Mouse (Mus musculus): Measurements from ENCODE around the gene Zic4. TPM values are rescaled to one million over a fixed set of nuclear protein-coding genes. Genes with fewer than 3 reads are reported as not detected.

Zic4 gene
- polyA plus RNA-seq (2016; fragmentation: Nextera tagmentation; extraction: Ambion mirVana), result 0.73 and 0.74 TPM in 2 replicates

DNA sequence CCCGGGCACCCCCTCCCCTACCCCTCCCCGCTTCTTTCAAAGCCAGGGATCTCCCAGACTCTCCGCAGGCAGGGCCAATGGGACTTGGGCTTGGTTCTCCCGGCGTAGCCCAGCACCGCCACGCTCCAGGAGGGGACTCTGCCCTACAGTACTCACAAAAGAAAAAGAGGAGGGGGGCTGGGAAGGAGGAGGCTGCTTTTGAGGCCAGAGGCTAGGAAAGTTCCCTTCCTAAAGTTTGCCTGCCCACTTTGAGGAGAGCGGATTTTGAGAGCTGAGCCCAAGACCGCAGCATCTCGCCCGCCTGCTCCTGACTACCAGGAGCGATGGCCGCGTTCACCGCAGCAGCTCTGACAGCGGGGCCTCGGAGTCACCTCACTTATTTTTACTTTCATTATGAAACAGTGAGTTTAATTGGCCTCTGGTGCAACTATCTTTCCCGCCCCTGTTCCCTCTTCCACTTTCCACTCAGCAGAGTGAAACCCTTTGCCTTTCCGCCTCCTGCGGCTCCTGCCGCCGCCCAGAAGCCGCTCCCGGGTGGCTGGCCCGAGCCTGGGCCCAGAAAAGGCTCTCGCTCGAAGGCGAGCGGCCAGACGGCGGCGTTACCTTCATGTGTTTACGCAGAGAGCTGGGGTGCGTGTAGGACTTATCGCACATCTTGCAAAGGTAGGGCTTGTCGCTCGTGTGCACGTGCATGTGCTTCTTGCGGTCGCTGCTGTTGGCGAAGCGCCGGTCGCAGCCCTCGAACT lies at the start of gene Zic4:
Gene Zic4 (plus strand): TSS at position 558 of the 746 bp plus-strand sequence.
- H3K9ac ChIP-seq (replicated peaks), result no peak within 1 kb of the TSS
- peak within 1 kb of the TSS; percentile 32 for H3K4me3 ChIP-seq (replicated peaks)
- H3K4me2 ChIP-seq, result peak within 1 kb of the TSS; percentile 46
- no peaks in the 10 kb centered on the region for H3K9me3 ChIP-seq
- 0 out of 2 replicates have a peak, but pooled peaks have one; percentile 69 for ATAC-seq (ENCODE audit: insufficient number of reproducible peaks, insufficient read depth, low FRiP score, low TSS enrichment, low read depth)
- no peaks in the 10 kb centered on the region for H3K36me3 ChIP-seq
- H3K27ac ChIP-seq, result no peak within 1 kb of the TSS
- WGBS, result under 1% methylated on average over 45 of the region's 45 CpGs
- H3K4me1 ChIP-seq (replicated peaks), result peaks cover 12% of the 10 kb centered on the region
- peaks cover 82% of the 10 kb centered on the region for H3K27me3 ChIP-seq

DNA sequence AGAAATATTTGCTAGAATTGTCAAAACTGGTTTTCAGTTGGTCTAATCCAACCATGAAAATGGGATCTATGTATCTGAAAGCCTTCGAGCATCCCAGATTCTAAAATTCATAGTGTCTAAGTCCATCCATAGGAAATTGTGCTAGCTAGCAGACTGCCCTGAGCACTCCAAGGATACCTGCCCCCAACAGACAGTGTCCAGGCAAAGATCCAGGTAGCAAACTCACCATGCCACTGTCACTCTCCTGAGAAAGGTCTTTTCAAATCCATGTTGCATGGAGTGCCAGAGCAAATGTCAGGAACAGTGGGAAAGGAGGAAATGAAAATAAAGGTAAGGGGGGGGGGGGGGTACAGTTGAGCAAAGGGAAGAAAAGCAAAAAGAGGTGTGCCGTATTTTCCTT lies 14.6 kb upstream of the Zic4 start:
- WGBS, result 85% methylated on average over 2 of the region's 2 CpGs
- H3K27me3 ChIP-seq, result peaks cover 47% of the 10 kb centered on the region

DNA sequence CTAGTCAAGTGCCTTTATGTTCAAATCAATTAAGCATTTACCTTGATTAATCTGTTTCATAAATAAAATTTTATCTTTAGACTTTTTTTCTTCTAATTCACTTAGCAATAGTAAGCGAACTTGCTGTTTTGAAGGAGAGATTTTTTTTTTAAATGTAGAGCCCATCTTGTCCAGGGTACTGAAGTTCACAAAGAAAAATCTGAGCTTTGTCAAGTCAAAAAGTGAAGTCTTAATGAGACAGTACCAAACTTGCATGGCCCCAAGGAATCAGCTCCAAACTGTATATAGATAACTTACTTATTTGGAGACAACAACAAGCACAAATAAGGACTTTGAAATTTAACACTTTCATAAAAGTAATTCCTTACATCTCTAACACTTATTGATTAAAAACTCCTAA lies 13.5 kb upstream of the Zic4 start:
- no peak for ATAC-seq (ENCODE audit: insufficient number of reproducible peaks, insufficient read depth, low FRiP score, low TSS enrichment, low read depth)
- Histone ChIP-seq H3K4me2 (no peak overlapping the region), H3K4me1 (replicated peaks) (peaks cover 3% of the 10 kb centered on the region), H3K27ac (no peak overlapping the region), H3K9ac (replicated peaks) (no peak overlapping the region), H3K4me3 (replicated peaks) (no peak overlapping the region), H3K27me3 (peaks cover 57% of the 10 kb centered on the region), H3K9me3 (no peaks in the 10 kb centered on the region), H3K36me3 (no peaks in the 10 kb centered on the region)
- 37% methylated on average over 1 of the region's 1 CpGs for WGBS

More for the DNA sequence above, 14.6 kb upstream of the Zic4 start:
- Histone ChIP-seq H3K4me1 (replicated peaks) (peaks cover 3% of the 10 kb centered on the region), H3K36me3 (no peaks in the 10 kb centered on the region), H3K9me3 (no peaks in the 10 kb centered on the region), H3K4me2 (no peak overlapping the region), H3K9ac (replicated peaks) (no peak overlapping the region), H3K27ac (no peak overlapping the region), H3K4me3 (replicated peaks) (no peak overlapping the region)
- ATAC-seq (ENCODE audit: insufficient number of reproducible peaks, insufficient read depth, low FRiP score, low TSS enrichment, low read depth), result no peak

DNA sequence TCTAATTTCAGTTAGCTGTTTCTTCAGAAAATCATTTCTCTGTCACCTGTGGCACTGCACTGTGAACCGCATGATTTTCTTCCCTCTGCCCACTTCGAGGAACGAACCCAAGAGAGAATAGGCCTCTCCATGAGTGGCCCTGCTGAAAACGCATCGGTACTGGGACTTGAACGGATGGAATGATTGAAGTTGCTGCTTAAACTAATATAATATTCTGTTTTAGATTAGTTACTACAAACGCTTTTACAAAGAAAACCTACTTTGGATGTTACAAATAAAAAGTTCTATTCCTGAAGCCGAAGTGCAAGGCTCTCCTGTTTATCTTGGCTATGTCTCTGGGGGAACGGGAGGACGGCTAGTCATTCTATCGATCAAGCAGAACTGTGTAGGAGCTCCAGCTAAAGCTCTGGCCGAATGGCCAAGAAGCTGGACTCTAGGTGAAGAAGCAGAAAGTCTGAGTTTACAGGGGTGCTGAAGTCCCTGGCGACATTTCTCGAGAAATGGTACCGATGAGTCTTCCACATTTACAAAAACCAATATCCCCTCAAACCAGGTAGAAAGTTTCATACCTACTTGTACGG lies 11.9 kb upstream of the Zic4 start:
- Histone ChIP-seq H3K4me2 (no peak overlapping the region), H3K36me3 (no peaks in the 10 kb centered on the region), H3K27me3 (peaks cover 65% of the 10 kb centered on the region), H3K9ac (replicated peaks) (no peak overlapping the region), H3K9me3 (no peaks in the 10 kb centered on the region), H3K4me1 (replicated peaks) (peaks cover 3% of the 10 kb centered on the region), H3K27ac (no peak overlapping the region), H3K4me3 (replicated peaks) (no peak overlapping the region)
- ATAC-seq (ENCODE audit: insufficient number of reproducible peaks, insufficient read depth, low FRiP score, low TSS enrichment, low read depth), result no peak
- WGBS, result 2% methylated on average over 16 of the region's 16 CpGs

DNA sequence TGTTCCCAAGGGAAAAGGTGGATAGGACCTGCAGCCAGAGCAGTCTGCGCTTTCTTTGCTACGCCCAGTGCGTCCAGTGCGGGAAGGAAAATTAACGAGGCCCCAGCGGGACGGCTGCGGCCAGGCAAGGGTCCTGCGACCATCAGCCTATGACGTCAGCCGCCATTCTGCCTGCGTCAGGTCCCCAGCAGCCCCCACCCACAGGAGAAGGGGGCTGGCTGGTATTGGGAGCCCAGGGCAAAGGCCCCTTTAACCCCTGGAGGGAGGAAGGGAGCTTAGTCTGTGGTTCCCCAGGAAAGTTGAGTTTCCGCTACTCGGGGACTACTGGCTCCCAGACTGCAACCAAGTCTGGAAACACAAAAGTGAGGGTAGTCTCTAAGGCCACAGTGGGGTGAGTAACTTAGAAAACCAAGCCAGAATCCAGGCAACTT lies 11.3 kb upstream of the Zic4 start:
- 1% methylated on average over 14 of the region's 14 CpGs for WGBS
- H3K4me1 ChIP-seq (replicated peaks), result peaks cover 3% of the 10 kb centered on the region
- no peak overlapping the region for H3K4me2 ChIP-seq
- H3K9me3 ChIP-seq, result no peaks in the 10 kb centered on the region
- 0 out of 2 replicates have a peak, but pooled peaks have one; percentile 24 for ATAC-seq (ENCODE audit: insufficient number of reproducible peaks, insufficient read depth, low FRiP score, low TSS enrichment, low read depth)
- H3K27ac ChIP-seq, result no peak overlapping the region
- 0 out of 2 replicates have a peak overlapping the region, but pooled peaks have one; percentile 11 for H3K4me3 ChIP-seq (replicated peaks)
- no peaks in the 10 kb centered on the region for H3K36me3 ChIP-seq
- H3K9ac ChIP-seq (replicated peaks), result no peak overlapping the region
- peaks cover 71% of the 10 kb centered on the region for H3K27me3 ChIP-seq

DNA sequence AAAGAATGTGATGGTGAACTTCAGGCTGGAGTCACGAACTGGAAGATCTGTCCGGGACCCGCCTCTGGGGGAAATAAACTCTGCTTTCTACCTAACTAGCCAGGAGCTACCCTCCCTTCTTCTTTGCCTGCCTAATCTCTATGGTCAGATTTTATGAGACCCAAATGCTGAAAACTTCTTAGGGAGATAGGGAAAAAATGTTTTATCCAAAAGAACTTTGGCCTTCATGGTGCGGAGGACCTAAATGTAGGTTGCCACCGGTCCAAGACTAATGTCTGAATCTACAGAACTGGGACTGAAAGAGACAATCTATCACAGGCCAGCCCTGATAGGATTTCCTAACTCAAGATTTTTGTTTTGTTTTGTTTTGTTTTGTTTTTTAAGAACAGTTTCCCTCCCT lies 10.9 kb upstream of the Zic4 start:
- no peaks in the 10 kb centered on the region for H3K36me3 ChIP-seq
- no peak overlapping the region for H3K4me2 ChIP-seq
- H3K4me3 ChIP-seq (replicated peaks), result no peak overlapping the region
- H3K9me3 ChIP-seq, result no peaks in the 10 kb centered on the region
- no peak overlapping the region for H3K27ac ChIP-seq
- H3K27me3 ChIP-seq, result peaks cover 71% of the 10 kb centered on the region
- no peak for ATAC-seq (ENCODE audit: insufficient number of reproducible peaks, insufficient read depth, low FRiP score, low TSS enrichment, low read depth)
- no peak overlapping the region for H3K9ac ChIP-seq (replicated peaks)
- WGBS, result 3% methylated on average over 5 of the region's 5 CpGs
- H3K4me1 ChIP-seq (replicated peaks), result peaks cover 3% of the 10 kb centered on the region

DNA sequence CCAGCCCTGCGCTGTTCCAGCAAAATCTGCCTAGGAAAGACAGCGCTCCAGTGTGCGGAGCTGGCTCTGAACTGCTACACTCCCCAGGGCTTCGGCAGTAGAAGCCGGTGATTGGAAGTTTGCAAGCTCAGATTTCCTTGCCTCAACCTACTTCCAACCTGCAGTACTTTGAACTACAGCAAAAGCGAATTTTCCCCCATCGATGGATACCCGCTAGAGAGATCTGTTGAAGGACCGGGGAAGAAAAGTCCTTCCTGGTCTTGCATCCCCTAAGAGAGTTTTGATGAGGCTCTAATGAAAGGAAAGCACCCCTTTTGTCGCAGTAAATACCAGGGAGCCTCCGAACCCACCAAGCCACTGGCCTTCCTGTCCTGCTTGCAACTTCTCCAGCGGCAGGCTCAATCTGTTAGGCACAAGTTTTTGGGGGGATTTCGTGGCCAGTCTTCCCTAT lies 10.2 kb upstream of the Zic4 start:
- no peaks in the 10 kb centered on the region for H3K36me3 ChIP-seq
- ATAC-seq (ENCODE audit: insufficient number of reproducible peaks, insufficient read depth, low FRiP score, low TSS enrichment, low read depth), result no peak
- H3K4me2 ChIP-seq, result no peak overlapping the region
- under 1% methylated on average over 13 of the region's 13 CpGs for WGBS
- H3K27ac ChIP-seq, result no peak overlapping the region
- H3K9me3 ChIP-seq, result no peaks in the 10 kb centered on the region
- peaks cover 3% of the 10 kb centered on the region for H3K4me1 ChIP-seq (replicated peaks)
- H3K4me3 ChIP-seq (replicated peaks), result no peak overlapping the region
- H3K27me3 ChIP-seq, result peaks cover 73% of the 10 kb centered on the region
- H3K9ac ChIP-seq (replicated peaks), result no peak overlapping the region

DNA sequence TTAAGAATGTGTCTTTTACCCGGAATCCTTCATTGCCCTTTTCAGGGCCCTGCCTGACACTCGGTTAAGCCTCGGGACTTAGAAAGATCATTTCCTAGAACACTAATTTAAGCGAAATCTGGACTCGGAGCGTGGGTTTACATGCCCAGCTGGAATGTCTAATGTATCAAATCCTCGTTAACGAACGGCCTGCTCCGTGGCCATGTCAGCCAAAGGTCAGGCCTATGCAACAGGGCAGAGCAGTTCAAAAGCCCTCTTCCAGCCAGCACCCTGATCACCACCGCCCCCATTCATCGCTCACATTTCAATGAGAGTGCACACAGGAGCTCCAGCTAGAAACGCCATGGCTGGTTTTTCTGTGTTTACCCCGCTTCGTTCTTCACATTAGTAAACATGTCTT lies 9.4 kb upstream of the Zic4 start:
- under 1% methylated on average over 15 of the region's 15 CpGs for WGBS
- no peaks in the 10 kb centered on the region for H3K9me3 ChIP-seq
- H3K27ac ChIP-seq, result no peak overlapping the region
- H3K4me1 ChIP-seq (replicated peaks), result peaks cover 3% of the 10 kb centered on the region
- H3K4me3 ChIP-seq (replicated peaks), result no peak overlapping the region
- no peak overlapping the region for H3K4me2 ChIP-seq
- H3K9ac ChIP-seq (replicated peaks), result no peak overlapping the region
- peaks cover 75% of the 10 kb centered on the region for H3K27me3 ChIP-seq
- H3K36me3 ChIP-seq, result no peaks in the 10 kb centered on the region
- no peak for ATAC-seq (ENCODE audit: insufficient number of reproducible peaks, insufficient read depth, low FRiP score, low TSS enrichment, low read depth)

DNA sequence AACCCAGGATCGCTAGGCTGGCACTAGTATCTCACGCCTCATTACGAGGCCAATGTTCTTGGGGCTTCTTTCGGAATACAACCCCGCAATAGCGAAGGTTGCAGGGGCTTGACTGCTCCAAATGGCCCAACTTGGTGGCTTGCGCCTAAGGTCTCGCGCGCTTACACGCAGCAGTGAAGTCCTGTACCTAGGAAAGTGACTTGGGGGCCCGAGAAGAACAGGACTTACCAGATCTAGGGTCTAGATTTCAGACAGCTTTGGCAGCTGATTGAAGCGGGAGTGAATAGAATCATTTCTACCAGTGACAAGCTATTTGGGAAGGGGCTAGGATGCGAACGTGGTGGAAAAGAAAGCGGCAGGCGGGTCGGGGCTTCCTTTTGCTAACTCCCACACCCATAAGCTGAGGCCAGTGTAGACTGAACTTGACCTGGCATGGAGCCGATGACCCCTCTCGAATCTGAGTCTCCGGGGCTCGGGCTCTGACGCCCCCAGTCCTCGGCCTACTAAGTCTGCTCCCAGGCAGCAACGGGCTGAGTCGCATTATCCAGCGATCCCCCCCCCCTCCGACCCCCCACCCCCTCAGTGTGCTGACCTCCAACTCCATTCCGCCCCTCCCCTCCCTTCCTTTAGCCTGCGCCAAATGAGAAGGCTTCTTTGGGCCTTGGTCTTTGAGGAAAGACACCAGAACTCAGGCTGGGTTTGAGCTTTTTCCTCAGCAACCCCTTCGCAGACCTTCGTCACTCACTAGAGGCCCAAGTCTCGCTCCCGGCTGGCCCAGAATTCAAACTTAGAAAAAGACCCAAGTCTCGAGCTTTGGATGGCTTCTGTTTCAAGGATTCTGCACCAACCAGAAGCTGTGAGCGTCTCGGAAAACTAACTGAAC lies 8.4 kb upstream of the Zic4 start:
- no peaks in the 10 kb centered on the region for H3K36me3 ChIP-seq
- H3K4me3 ChIP-seq (replicated peaks), result no peak overlapping the region
- ATAC-seq (ENCODE audit: insufficient number of reproducible peaks, insufficient read depth, low FRiP score, low TSS enrichment, low read depth), result no peak
- H3K4me2 ChIP-seq, result no peak overlapping the region
- H3K27me3 ChIP-seq, result peaks cover 75% of the 10 kb centered on the region
- no peaks in the 10 kb centered on the region for H3K9me3 ChIP-seq
- H3K27ac ChIP-seq, result no peak overlapping the region
- WGBS, result 2% methylated on average over 37 of the region's 37 CpGs
- H3K4me1 ChIP-seq (replicated peaks), result peaks cover 3% of the 10 kb centered on the region
- H3K9ac ChIP-seq (replicated peaks), result no peak overlapping the region

DNA sequence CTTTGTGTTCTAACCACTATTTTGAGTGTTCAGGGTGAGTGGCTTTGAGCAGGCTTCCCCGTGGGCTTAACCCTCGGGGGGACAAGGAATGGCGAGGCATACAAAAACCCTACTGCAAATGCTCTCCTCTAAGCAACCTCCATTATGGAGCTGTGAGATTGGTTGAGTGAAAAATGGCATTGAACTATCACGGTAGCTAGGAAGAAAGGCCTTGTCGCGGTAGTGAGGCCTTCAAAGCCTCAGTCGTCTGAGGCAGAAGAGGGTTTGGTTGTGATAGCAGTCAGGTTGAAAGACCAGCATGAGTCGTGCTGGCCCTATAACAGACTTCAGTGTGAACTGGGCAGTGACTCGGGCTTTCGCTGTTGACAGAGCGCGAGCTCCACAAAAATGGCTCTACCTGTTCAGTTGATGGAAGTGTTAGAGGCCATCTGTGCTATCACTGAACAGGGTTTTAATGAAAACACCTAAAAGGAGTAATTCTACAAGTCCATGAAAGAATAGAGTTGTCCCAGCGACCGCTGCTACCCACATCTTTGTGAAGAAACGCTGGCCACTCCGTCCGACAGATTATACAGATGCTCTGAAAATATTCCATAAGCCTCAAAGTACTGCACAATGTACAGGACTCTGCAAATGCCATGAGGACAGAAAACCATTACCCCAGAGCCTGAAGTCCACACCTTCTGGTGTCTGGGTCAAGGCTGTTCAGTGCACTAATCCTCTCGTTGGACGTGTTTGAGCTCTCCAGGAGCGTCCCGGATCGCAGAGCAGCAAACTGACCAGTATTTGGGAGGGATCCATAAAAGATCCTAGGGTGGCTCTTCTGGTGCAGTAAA lies 7.6 kb upstream of the Zic4 start:
- Histone ChIP-seq H3K27ac (no peak overlapping the region), H3K36me3 (no peaks in the 10 kb centered on the region), H3K27me3 (peaks cover 77% of the 10 kb centered on the region), H3K9me3 (no peaks in the 10 kb centered on the region), H3K4me2 (no peak overlapping the region), H3K9ac (replicated peaks) (no peak overlapping the region), H3K4me3 (replicated peaks) (no peak overlapping the region), H3K4me1 (replicated peaks) (peaks cover 3% of the 10 kb centered on the region)
- no peak for ATAC-seq (ENCODE audit: insufficient number of reproducible peaks, insufficient read depth, low FRiP score, low TSS enrichment, low read depth)
- WGBS, result 4% methylated on average over 22 of the region's 22 CpGs
